ENCODE assay signal across 8 mouse cellular contexts in genomic region chr1:69241502-69242214, GRCm38 (mm10).
DNase-seq lines count a peak whose midpoint lies in the region; ATAC-seq and TF ChIP-seq lines count a peak whose summit lies in the region.

No protein-coding gene starts in this region.

- peak overlapping the region; percentile 40 for H3K4me3 ChIP-seq in forebrain, embryonic 13.5 days
- H3K4me3 ChIP-seq in hindbrain, embryonic 10.5 days, result peak overlapping the region; percentile 39
- H3K4me3 ChIP-seq in lung, adult 2 months (replicated peaks; ENCODE audit: extremely low read depth, low read depth, low read length), result no peak overlapping the region

- no peaks in the 10 kb centered on the region for H3K4me1 ChIP-seq in forebrain, embryonic 13.5 days
- no peaks in the 10 kb centered on the region; the same call in 1 of the 2 replicates for H3K4me1 ChIP-seq in hindbrain, embryonic 10.5 days (replicated peaks)
- H3K4me1 ChIP-seq in lung, adult 2 months (ENCODE audit: control insufficient read depth, insufficient read depth, low read length), result no peaks in the 10 kb centered on the region

- TF ChIP-seq POLR2A in lung, adult 2 months (IDR thresholded peaks at IDR 0.05; ENCODE audit: borderline replicate concordance, extremely low read depth, low read depth, low read length), result no peak

- peak; percentile 32 for DNase-seq in ES-CJ7 (ENCODE audit: low read depth, low spot score)
- peak; percentile 47 for DNase-seq in brain, embryonic 18.5 days (ENCODE audit: low read depth, low spot score)
- peak; percentile 70 for DNase-seq in hindbrain, embryonic 10.5 days (ENCODE audit: low spot score)
- DNase-seq in layer of hippocampus, adult 8-10 months (ENCODE audit: low spot score in 2 of 2), result peak; percentile 10 to 70
- peak; percentile 38 for DNase-seq in lung, adult 2 months
- DNase-seq in ovary, adult 18-20 months (ENCODE audit: low spot score), result peak; percentile 6
- DNase-seq in urinary bladder, postnatal 25 days (ENCODE audit: low spot score), result peak; percentile 66

- H3K36me3 ChIP-seq in forebrain, embryonic 13.5 days (ENCODE audit: poor library complexity, severe bottlenecking), result no peaks in the 10 kb centered on the region
- H3K36me3 ChIP-seq in hindbrain, embryonic 10.5 days, result no peaks in the 10 kb centered on the region

- WGBS in forebrain, embryonic 13.5 days, result 1% methylated on average over 11 of the region's 11 CpGs
- 22% methylated on average over 11 of the region's 11 CpGs for WGBS in hindbrain, embryonic 10.5 days
- 10% methylated on average over 11 of the region's 11 CpGs for WGBS in lung, adult 2 months

- peak; percentile 94 for ATAC-seq in forebrain, embryonic 13.5 days

- no peaks in the 10 kb centered on the region for H3K9me3 ChIP-seq in forebrain, embryonic 13.5 days (replicated peaks)
- no peaks in the 10 kb centered on the region for H3K9me3 ChIP-seq in hindbrain, embryonic 10.5 days

- H3K27me3 ChIP-seq in forebrain, embryonic 13.5 days, result no peaks in the 10 kb centered on the region
- H3K27me3 ChIP-seq in hindbrain, embryonic 10.5 days (ENCODE audit: insufficient read depth, poor library complexity, severe bottlenecking), result no peaks in the 10 kb centered on the region

- peak overlapping the region; percentile 47 for H3K9ac ChIP-seq in forebrain, embryonic 13.5 days

- H3K27ac ChIP-seq in forebrain, embryonic 13.5 days, result no peak overlapping the region
- H3K27ac ChIP-seq in hindbrain, embryonic 10.5 days, result peak overlapping the region; percentile 79

- H3K4me2 ChIP-seq in forebrain, embryonic 13.5 days, result peak overlapping the region; percentile 70

- peak; percentile 89 for TF ChIP-seq CTCF in lung, adult 2 months (IDR thresholded peaks at IDR 0.05; ENCODE audit: insufficient read depth, low read length)

Comparison
In these comparisons a context has a peak if more than half of its experiments do, and no peak if none do; other contexts are left out.
1. DNase-seq: peak in every context shown above with its lines; median percentile 70 in hindbrain, embryonic 10.5 days; 66 in urinary bladder, postnatal 25 days; 47 in brain, embryonic 18.5 days; 40 in layer of hippocampus, adult 8-10 months; 38 in lung, adult 2 months; 32 in ES-CJ7; 6 in ovary, adult 18-20 months.